Mouse (Mus musculus) neural tube, embryonic 15.5 days (tissue): Measurements from ENCODE around the gene 4931440F15Rik. TPM values are rescaled to one million over a fixed set of nuclear protein-coding genes. Genes with fewer than 3 reads are reported as not detected.

Experiments used
- ATAC-seq: fragments of 200-750 bp; cut with Nextera tagmentation; 2 replicates; pipeline ENCODE4 v1.8.0; 2017; ENCODE audit warnings: mild to moderate bottlenecking, moderate TSS enrichment, moderate library complexity; ENCODE audit not compliant: low FRiP score
- H3K27ac ChIP-seq: fragments of 300-500 bp; sonication (generic); replicated peaks from 2 replicates; pipeline ENCODE4 v1.5.1; 2015; ENCODE audit warnings: mild to moderate bottlenecking, inconsistent platforms
- H3K27me3 ChIP-seq: fragments of 300-500 bp; sonication (generic); replicated peaks from 2 replicates; pipeline ENCODE4 v1.6.1; 2015; ENCODE audit warnings: inconsistent platforms
- H3K36me3 ChIP-seq: fragments of 300-500 bp; sonication (generic); 2 replicates; pipeline ENCODE4 v1.6.1; 2015; ENCODE audit warnings: inconsistent platforms
- H3K4me1 ChIP-seq: fragments of 300-500 bp; sonication (generic); 2 replicates; pipeline ENCODE4 v1.6.1; 2015; ENCODE audit warnings: inconsistent platforms
- H3K4me2 ChIP-seq: fragments of 300-500 bp; sonication (generic); 2 replicates; pipeline ENCODE4 v1.6.1; 2015; ENCODE audit warnings: inconsistent platforms, mild to moderate bottlenecking, moderate library complexity
- H3K4me3 ChIP-seq: fragments of 300-500 bp; sonication (generic); replicated peaks from 2 replicates; pipeline ENCODE4 v1.5.1; 2015; ENCODE audit warnings: mild to moderate bottlenecking, inconsistent platforms
- H3K9ac ChIP-seq: fragments of 300-500 bp; sonication (generic); replicated peaks from 2 replicates; pipeline ENCODE4 v1.6.1; 2015; ENCODE audit warnings: mild to moderate bottlenecking, inconsistent platforms
- H3K9me3 ChIP-seq: fragments of 300-500 bp; sonication (generic); replicated peaks from 2 replicates; pipeline ENCODE4 v1.6.1; 2016; ENCODE audit warnings: inconsistent platforms
- WGBS: fragments of 180-500 bp; shearing (Covaris S2); methylation state at CpG from one replicate; pipeline ENCODE4 v1.1.7; 2015; ENCODE audit warnings: mixed read lengths; 5-methylcytosine and 5-hydroxymethylcytosine counted together
- polyA plus RNA-seq: library from polyadenylated mRNA; unstranded; fragments of >200 nt; fragmentation: Nextera tagmentation; extraction: Ambion mirVana; gene quantifications from 2 replicates; pipeline ENCODE4 v1.2.1, GENCODE M21; 2015

Gene 4931440F15Rik
- polyA plus RNA-seq, 1 experiment from 2014 or later: 0.79 TPM

DNA sequence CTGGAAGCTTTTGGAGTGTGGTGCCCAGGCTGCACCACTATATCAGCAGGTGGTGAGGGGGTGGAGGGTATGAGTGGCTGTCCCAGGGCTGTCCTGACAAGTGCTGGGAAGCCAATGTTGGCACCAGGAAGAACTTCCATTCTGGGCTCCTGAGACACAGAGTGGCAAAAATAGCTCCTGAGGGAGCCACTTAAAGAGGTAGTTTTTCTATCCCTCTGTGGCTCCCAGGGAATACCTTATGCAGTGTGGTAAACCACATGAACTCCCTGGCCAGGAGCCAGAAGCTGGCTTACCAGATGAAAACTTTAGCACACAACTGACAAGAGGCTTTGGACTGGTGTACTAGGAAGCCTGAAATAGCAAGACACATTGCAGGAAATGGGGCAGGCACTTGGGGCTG is 47.5 kb downstream of the 4931440F15Rik start:
- no peaks in the 10 kb centered on the region for H3K4me1 ChIP-seq
- H3K4me3 ChIP-seq: no peak overlapping the region
- H3K4me2 ChIP-seq: no peak overlapping the region
- H3K9me3 ChIP-seq: no peaks in the 10 kb centered on the region
- no peaks in the 10 kb centered on the region for H3K27me3 ChIP-seq
- no peak overlapping the region for H3K27ac ChIP-seq
- H3K36me3 ChIP-seq: peaks cover 6% of the 10 kb centered on the region; the same call in 1 of the 2 replicates
- ATAC-seq: no peak
- H3K9ac ChIP-seq: no peak overlapping the region

DNA sequence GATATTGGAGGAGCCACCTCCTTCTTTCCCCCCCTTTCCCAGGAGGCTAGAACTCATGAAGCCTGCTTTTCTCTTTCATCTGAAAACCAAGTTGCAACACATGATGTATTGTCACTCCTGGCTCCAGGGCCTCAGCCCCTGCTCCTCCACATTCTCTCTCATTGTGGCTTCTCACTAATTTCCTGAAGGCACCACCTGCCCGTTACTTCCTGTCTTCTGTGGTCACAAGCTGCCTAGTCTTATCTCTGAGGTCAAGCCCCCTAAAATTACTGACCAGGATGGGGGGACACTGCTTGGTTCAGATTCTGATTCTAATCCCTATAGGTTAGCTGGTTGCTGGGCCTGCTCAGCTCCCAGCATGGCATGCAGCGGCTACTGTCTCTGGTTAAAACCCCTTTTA is 50.7 kb downstream of the 4931440F15Rik start:
- peaks cover 3% of the 10 kb centered on the region; the same call in 1 of the 2 replicates for H3K36me3 ChIP-seq
- no peaks in the 10 kb centered on the region for H3K27me3 ChIP-seq
- H3K27ac ChIP-seq: no peak overlapping the region
- no peak overlapping the region for H3K4me2 ChIP-seq
- no peak overlapping the region for H3K9ac ChIP-seq
- no peaks in the 10 kb centered on the region for H3K9me3 ChIP-seq
- no peak for ATAC-seq
- H3K4me1 ChIP-seq: no peaks in the 10 kb centered on the region
- 72% methylated on average over 2 of the region's 2 CpGs for WGBS
- no peak overlapping the region for H3K4me3 ChIP-seq

- WGBS: 40% methylated on average over 2 of the region's 2 CpGs
- H3K36me3 ChIP-seq: peaks cover 3% of the 10 kb centered on the region; the same call in 1 of the 2 replicates
- H3K4me2 ChIP-seq: no peak overlapping the region
- ATAC-seq: no peak
- H3K27ac ChIP-seq: no peak overlapping the region
- H3K4me1 ChIP-seq: no peaks in the 10 kb centered on the region
- no peaks in the 10 kb centered on the region for H3K27me3 ChIP-seq
- no peak overlapping the region for H3K4me3 ChIP-seq
- no peaks in the 10 kb centered on the region for H3K9me3 ChIP-seq
- no peak overlapping the region for H3K9ac ChIP-seq
These were observed 51.2 kb downstream of the 4931440F15Rik start for GRCm38 (mm10) chr11:29774296-29774695.

Other genes starting within 250 kb of the 4931440F15Rik start
- gene Rtn4, start 132.7 kb downstream of the 4931440F15Rik start, polyA plus RNA-seq: 113 and 122 TPM in 2 replicates
- gene Eml6, start 200.4 kb upstream of the 4931440F15Rik start, polyA plus RNA-seq: 5.2 and 7.7 TPM in 2 replicates